Mouse (Mus musculus): ENCODE data around the gene Diablo. TPM values are rescaled to one million over a fixed set of nuclear protein-coding genes. Genes with fewer than 3 reads are reported as not detected.
A peak's percentile ranks its signal among the peaks of the same experiment; 100 is the strongest.

The Diablo gene
- total and polyA plus RNA-seq, 2 experiments from 2014 or later: 81.1 to 87.2 TPM

DNA sequence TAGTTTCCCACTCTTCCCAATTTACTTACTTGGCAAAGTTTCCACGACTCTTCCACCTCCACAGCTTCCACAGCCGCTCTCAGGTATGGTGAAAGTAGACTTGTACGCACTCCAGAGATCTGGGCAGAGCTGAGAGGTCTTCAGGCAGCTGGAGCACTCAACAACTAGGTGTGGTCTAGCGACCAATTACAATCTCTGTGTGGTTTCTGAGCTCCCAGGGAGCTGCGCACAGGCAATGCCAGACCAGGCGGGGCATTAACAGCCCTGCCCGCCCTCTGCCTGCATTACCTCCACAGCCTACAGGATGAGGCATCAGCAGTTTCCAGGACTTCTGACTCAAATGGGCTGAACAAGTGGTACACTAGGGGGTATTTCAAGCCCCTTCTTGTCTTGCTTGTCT is 1.3 kb upstream of the Diablo start, which contains the start of gene Gm49027:
Gene Gm49027, minus strand, starts transcription at position 208 of the 400 bp plus-strand sequence.
- no peak for DNase-seq (ENCODE audit: low spot score)
- no peak for ATAC-seq (ENCODE audit: low FRiP score)
- TF ChIP-seq CTCF (IDR thresholded peaks at IDR 0.05): no peak

DNA sequence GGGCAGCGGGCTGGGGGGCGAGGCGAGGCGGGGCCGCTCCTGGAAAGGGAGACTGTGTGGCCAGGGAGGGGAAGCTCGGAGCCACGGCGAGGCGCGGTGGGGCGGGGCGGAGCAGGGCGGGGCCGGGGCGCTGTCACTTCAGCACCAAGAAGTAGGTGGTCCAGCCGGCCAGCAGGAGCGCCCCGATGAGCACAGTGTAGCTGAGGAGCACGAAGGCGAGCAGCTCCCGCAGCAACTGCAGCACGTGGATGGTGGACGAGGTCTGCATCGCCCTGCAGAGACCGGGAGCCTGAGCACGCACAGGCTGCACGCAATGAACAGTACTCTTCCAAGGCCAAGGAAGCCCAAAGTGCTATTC is 396 bp upstream of the Diablo start:
- H3K4me2 ChIP-seq (ENCODE audit: low read depth, low read length, poor library complexity, severe bottlenecking): peak overlapping the region; percentile 83
- H3K4me3 ChIP-seq (ENCODE audit: low read depth, low read length): peak overlapping the region; percentile 73
- H3K9me3 ChIP-seq (ENCODE audit: low read length): no peaks in the 10 kb centered on the region
- peak overlapping the region; percentile 51 for H3K9ac ChIP-seq (replicated peaks; ENCODE audit: low read length, poor library complexity, severe bottlenecking)
- H3K27me3 ChIP-seq (ENCODE audit: insufficient read depth, low read length): no peaks in the 10 kb centered on the region
- peaks cover 4% of the 10 kb centered on the region; the same call in 1 of the 2 replicates for H3K4me1 ChIP-seq (ENCODE audit: insufficient read depth, low read length)
- TF ChIP-seq CTCF (IDR thresholded peaks at IDR 0.05): peak; percentile 15; the same call in 1 of the 2 replicates
- WGBS: under 1% methylated on average over 25 of the region's 27 CpGs
- peak; percentile 87 for ATAC-seq (ENCODE audit: low FRiP score)
- H3K27ac ChIP-seq (ENCODE audit: low read depth, low read length): peak overlapping the region; percentile 60; the same call in 1 of the 2 replicates
- peaks cover 14% of the 10 kb centered on the region for H3K36me3 ChIP-seq (ENCODE audit: insufficient read depth, low read length)
- DNase-seq (ENCODE audit: low spot score): no peak

More for the DNA sequence above, 1.3 kb upstream of the Diablo start, which contains the start of gene Gm49027:
- peak within 1 kb of the TSS; percentile 60; the same call in 1 of the 2 replicates for H3K27ac ChIP-seq (ENCODE audit: low read depth, low read length)
- WGBS: 89% methylated on average over 7 of the region's 7 CpGs
- peaks cover 23% of the 10 kb centered on the region for H3K36me3 ChIP-seq (ENCODE audit: insufficient read depth, low read length)
- H3K4me3 ChIP-seq (ENCODE audit: low read depth, low read length): peak within 1 kb of the TSS; percentile 73
- H3K9me3 ChIP-seq (ENCODE audit: low read length): no peaks in the 10 kb centered on the region
- H3K4me1 ChIP-seq (ENCODE audit: insufficient read depth, low read length): peaks cover 4% of the 10 kb centered on the region; the same call in 1 of the 2 replicates
- H3K27me3 ChIP-seq (ENCODE audit: insufficient read depth, low read length): no peaks in the 10 kb centered on the region
- peak within 1 kb of the TSS; percentile 51 for H3K9ac ChIP-seq (replicated peaks; ENCODE audit: low read length, poor library complexity, severe bottlenecking)
- peak within 1 kb of the TSS; percentile 83 for H3K4me2 ChIP-seq (ENCODE audit: low read depth, low read length, poor library complexity, severe bottlenecking)

DNA sequence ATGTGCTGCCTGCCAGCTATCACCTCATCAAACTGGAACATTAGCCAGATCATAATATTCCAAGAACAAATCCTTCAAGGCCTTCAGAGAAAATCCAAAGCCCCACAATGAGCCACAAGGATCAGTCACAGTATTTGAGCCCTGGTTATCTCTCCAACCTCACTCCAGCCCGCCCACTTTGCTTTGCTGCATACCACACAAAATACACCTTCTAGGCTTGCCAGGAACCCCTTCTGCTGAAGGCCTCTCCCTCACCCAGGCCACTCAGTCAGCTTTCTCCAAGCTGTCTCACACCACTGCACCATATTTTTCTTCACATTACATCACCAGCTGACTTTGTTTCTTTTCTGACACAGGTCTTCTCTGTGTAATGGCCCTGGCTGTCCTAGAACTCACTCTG is 1.8 kb downstream of the Diablo start:
- Histone ChIP-seq H3K9me3 (ENCODE audit: low read length) (no peaks in the 10 kb centered on the region), H3K4me3 (ENCODE audit: low read depth, low read length) (no peak overlapping the region), H3K36me3 (ENCODE audit: insufficient read depth, low read length) (peaks cover 6% of the 10 kb centered on the region), H3K4me2 (ENCODE audit: low read depth, low read length, poor library complexity, severe bottlenecking) (no peak overlapping the region), H3K27me3 (ENCODE audit: insufficient read depth, low read length) (no peaks in the 10 kb centered on the region), H3K9ac (replicated peaks; ENCODE audit: low read length, poor library complexity, severe bottlenecking) (no peak overlapping the region), H3K4me1 (ENCODE audit: insufficient read depth, low read length) (peaks cover 4% of the 10 kb centered on the region; the same call in 1 of the 2 replicates), H3K27ac (ENCODE audit: low read depth, low read length) (no peak overlapping the region)
- DNase-seq (ENCODE audit: low spot score) (no peak), ATAC-seq (ENCODE audit: low FRiP score) (no peak)
- TF ChIP-seq CTCF (IDR thresholded peaks at IDR 0.05): no peak
- 96% methylated on average over 1 of the region's 1 CpGs for WGBS

DNA sequence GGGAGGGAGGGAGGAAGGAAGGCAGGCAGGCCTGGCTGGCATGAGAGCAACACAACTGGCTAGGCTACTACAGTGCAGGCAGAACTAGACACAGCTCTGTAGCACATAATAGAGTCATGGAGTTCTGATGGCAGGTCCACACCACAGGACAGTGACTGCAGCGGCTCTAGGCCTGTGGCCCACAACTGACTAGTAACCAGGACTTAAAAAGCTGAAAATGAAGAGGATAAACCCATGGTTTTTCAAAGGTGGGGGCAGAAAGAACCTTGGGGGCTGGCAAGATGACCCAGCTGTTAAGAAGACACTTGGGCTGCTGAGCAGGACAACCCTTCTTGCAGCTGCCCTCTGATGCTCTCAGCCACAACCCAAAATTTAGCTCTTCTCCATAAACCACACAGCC is 2.4 kb downstream of the Diablo start:
- Histone ChIP-seq H3K27me3 (ENCODE audit: insufficient read depth, low read length) (no peaks in the 10 kb centered on the region), H3K4me2 (ENCODE audit: low read depth, low read length, poor library complexity, severe bottlenecking) (no peak overlapping the region), H3K27ac (ENCODE audit: low read depth, low read length) (no peak overlapping the region), H3K9ac (replicated peaks; ENCODE audit: low read length, poor library complexity, severe bottlenecking) (no peak overlapping the region), H3K4me1 (ENCODE audit: insufficient read depth, low read length) (peaks cover 4% of the 10 kb centered on the region; the same call in 1 of the 2 replicates), H3K36me3 (ENCODE audit: insufficient read depth, low read length) (peaks cover 11% of the 10 kb centered on the region), H3K9me3 (ENCODE audit: low read length) (no peaks in the 10 kb centered on the region), H3K4me3 (ENCODE audit: low read depth, low read length) (no peak overlapping the region)
- DNase-seq (ENCODE audit: low spot score) (no peak), ATAC-seq (ENCODE audit: low FRiP score) (no peak)
- TF ChIP-seq CTCF (IDR thresholded peaks at IDR 0.05): no peak
- WGBS: 70% methylated on average over 1 of the region's 1 CpGs

DNA sequence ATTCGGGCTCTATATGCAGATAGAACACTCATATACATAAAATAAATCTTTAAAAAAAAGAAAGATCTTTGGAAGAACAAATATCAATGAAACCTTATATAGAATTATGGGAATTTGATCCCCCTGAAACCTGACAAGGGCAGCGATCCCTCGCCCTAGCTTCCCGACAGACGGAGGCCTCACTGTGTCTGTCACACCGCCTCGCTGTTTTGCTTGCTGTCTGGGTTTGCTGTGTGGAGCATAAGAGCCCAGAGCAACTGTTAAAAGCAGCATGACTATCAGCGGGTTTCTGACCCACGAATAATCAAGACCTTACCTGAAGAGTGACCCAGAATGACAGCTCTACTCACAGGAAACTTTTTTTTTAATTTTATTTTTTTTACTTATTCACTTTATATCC is 3.3 kb downstream of the Diablo start:
- Histone ChIP-seq H3K9me3 (ENCODE audit: low read length) (no peaks in the 10 kb centered on the region), H3K27me3 (ENCODE audit: insufficient read depth, low read length) (no peaks in the 10 kb centered on the region), H3K36me3 (ENCODE audit: insufficient read depth, low read length) (peaks cover 14% of the 10 kb centered on the region), H3K4me2 (ENCODE audit: low read depth, low read length, poor library complexity, severe bottlenecking) (no peak overlapping the region), H3K27ac (ENCODE audit: low read depth, low read length) (no peak overlapping the region), H3K4me3 (ENCODE audit: low read depth, low read length) (no peak overlapping the region), H3K4me1 (ENCODE audit: insufficient read depth, low read length) (peaks cover 4% of the 10 kb centered on the region; the same call in 1 of the 2 replicates), H3K9ac (replicated peaks; ENCODE audit: low read length, poor library complexity, severe bottlenecking) (no peak overlapping the region)
- ATAC-seq (ENCODE audit: low FRiP score): no peak
- TF ChIP-seq CTCF (IDR thresholded peaks at IDR 0.05): no peak
- DNase-seq (ENCODE audit: low spot score): no peak
- WGBS: 84% methylated on average over 9 of the region's 9 CpGs

DNA sequence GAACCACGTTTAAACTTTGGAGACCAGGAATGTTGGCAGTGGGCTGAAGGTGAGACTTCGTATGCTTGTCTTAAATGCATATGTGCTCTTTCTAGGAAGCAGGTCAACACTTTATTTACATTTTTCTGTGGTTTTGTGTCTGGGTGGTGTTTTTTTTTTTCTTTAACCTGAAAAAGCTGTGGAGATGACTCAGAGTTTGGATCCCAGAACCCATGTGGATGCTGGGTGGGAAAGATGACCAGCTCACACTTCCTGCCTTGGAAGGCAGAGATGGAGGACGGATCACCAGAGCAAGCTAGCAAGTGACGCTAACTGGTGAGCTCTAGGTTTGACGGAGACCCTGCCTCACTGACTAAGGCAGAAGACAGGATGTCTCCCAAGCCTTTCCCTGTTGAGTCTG is 9.1 kb downstream of the Diablo start:
- Histone ChIP-seq H3K4me1 (ENCODE audit: insufficient read depth, low read length) (no peaks in the 10 kb centered on the region), H3K4me3 (ENCODE audit: low read depth, low read length) (no peak overlapping the region), H3K9ac (replicated peaks; ENCODE audit: low read length, poor library complexity, severe bottlenecking) (no peak overlapping the region), H3K9me3 (ENCODE audit: low read length) (no peaks in the 10 kb centered on the region), H3K27me3 (ENCODE audit: insufficient read depth, low read length) (no peaks in the 10 kb centered on the region), H3K27ac (ENCODE audit: low read depth, low read length) (no peak overlapping the region), H3K36me3 (ENCODE audit: insufficient read depth, low read length) (peaks cover 30% of the 10 kb centered on the region), H3K4me2 (ENCODE audit: low read depth, low read length, poor library complexity, severe bottlenecking) (no peak overlapping the region)
- WGBS: 92% methylated on average over 5 of the region's 5 CpGs
- DNase-seq (ENCODE audit: low spot score): no peak
- ATAC-seq (ENCODE audit: low FRiP score): no peak
- TF ChIP-seq CTCF (IDR thresholded peaks at IDR 0.05): no peak

Data from midbrain, postnatal 0 days (tissue).